Comparison of ENCODE assay signal across 13 mouse cellular contexts in the genomic region with DNA sequence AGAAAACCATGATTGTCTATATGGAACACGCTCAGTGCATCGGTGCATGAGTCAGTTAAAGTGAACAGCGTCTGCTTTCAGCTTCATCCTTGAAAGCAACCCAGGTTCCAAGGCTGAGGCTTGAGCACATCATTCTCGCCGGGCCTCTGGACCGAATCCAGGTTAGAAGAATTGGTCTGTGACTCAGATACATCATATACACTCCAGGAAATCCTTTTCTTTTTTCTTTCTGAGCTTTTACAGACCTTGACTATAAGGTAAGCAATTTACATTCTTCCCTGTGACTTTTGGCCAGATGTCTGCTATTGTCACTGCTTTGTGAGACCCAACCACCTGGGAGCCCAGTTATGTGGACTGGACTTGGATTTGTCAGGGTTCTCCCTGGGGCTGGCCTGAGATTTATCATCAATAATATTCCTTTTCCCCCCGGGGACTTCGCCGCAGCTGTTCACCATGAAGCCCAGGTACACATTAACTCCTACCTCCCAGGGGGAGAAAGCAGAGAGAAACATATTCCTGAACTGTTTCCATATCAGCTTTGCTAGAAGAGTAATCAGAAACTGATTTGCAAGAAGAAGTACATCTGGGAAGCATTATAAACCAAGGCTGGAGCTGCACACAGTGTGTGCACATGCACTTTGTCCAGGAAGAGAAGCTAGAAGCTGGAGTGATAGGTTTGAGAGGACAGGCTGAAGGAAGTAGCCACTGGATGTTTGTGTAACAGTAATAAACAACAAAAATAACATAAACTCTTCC. TPM values are rescaled to one million over a fixed set of nuclear protein-coding genes. Genes with fewer than 3 reads are reported as not detected.
A peak's percentile ranks its signal among the peaks of the same experiment; 100 is the strongest.
DNase-seq lines count a peak whose midpoint lies in the region; ATAC-seq and TF ChIP-seq lines count a peak whose summit lies in the region.
"Had no signal": no experiment of that assay in that cellular context is flagged by ENCODE, and none has a peak within 500 bp of the region (broad histone marks: within the 10 kb centered on the region; RNA-seq: fewer than 3 reads in every experiment).

No protein-coding gene starts in this region.

- no peaks in the 10 kb centered on the region for H3K27me3 ChIP-seq in heart, adult 2 months (ENCODE audit: control insufficient read depth, insufficient read depth, low read length)
- no peaks in the 10 kb centered on the region for H3K27me3 ChIP-seq in heart, embryonic 10.5 days (ENCODE audit: insufficient read depth, poor library complexity, severe bottlenecking)
- H3K27me3 ChIP-seq in neural tube, embryonic 13.5 days, result no peaks in the 10 kb centered on the region
- H3K27me3 ChIP-seq in neural tube, embryonic 15.5 days (replicated peaks), result no peaks in the 10 kb centered on the region
- no peaks in the 10 kb centered on the region for H3K27me3 ChIP-seq in stomach, postnatal 0 days (ENCODE audit: control insufficient read depth, insufficient read depth, low read length)
- H3K27me3 ChIP-seq: midbrain, embryonic 12.5 days had no signal

- no peaks in the 10 kb centered on the region for H3K79me2 ChIP-seq in heart, adult 2 months (replicated peaks; ENCODE audit: control insufficient read depth, insufficient read depth, low read length)

- intact Hi-C loops in heart, adult 2 months (cut with DNase I), result no loop called here

- no peak for ATAC-seq in neural tube, embryonic 13.5 days (ENCODE audit: low read depth)
- no peak for ATAC-seq in neural tube, embryonic 15.5 days (ENCODE audit: low FRiP score)
- ATAC-seq in stomach, postnatal 0 days (ENCODE audit: low FRiP score, low TSS enrichment), result peak; percentile 48; the same call in 1 of the 2 replicates

- peaks cover 6% of the 10 kb centered on the region for H3K4me1 ChIP-seq in heart, adult 2 months (ENCODE audit: control insufficient read depth, insufficient read depth, low read length)
- H3K4me1 ChIP-seq in heart, embryonic 10.5 days, result peaks cover 20% of the 10 kb centered on the region
- peaks cover 21% of the 10 kb centered on the region for H3K4me1 ChIP-seq in neural tube, embryonic 13.5 days (replicated peaks)
- H3K4me1 ChIP-seq in neural tube, embryonic 15.5 days, result no peaks in the 10 kb centered on the region
- H3K4me1 ChIP-seq in stomach, postnatal 0 days (replicated peaks; ENCODE audit: control insufficient read depth, insufficient read depth), result peaks cover 4% of the 10 kb centered on the region; the same call in 1 of the 2 replicates
- H3K4me1 ChIP-seq: midbrain, embryonic 12.5 days had no signal

- H3K36me3 ChIP-seq in heart, adult 2 months (ENCODE audit: control insufficient read depth, insufficient read depth, low read length), result peaks cover 2% of the 10 kb centered on the region; the same call in 1 of the 2 replicates
- no peaks in the 10 kb centered on the region for H3K36me3 ChIP-seq in heart, embryonic 10.5 days
- no peaks in the 10 kb centered on the region for H3K36me3 ChIP-seq in neural tube, embryonic 13.5 days
- H3K36me3 ChIP-seq in neural tube, embryonic 15.5 days, result no peaks in the 10 kb centered on the region
- H3K36me3 ChIP-seq in stomach, postnatal 0 days (ENCODE audit: control insufficient read depth, insufficient read depth, low read length), result no peaks in the 10 kb centered on the region
- H3K36me3 ChIP-seq: midbrain, embryonic 12.5 days had no signal

- no peaks in the 10 kb centered on the region for H3K9me3 ChIP-seq in heart, embryonic 10.5 days
- no peaks in the 10 kb centered on the region for H3K9me3 ChIP-seq in neural tube, embryonic 13.5 days
- H3K9me3 ChIP-seq in neural tube, embryonic 15.5 days (replicated peaks), result no peaks in the 10 kb centered on the region
- no peaks in the 10 kb centered on the region for H3K9me3 ChIP-seq in stomach, postnatal 0 days (ENCODE audit: control insufficient read depth, low read length)
- H3K9me3 ChIP-seq: midbrain, embryonic 12.5 days had no signal

- WGBS in heart, adult 2 months, result 66% methylated on average over 9 of the region's 9 CpGs
- WGBS in heart, embryonic 10.5 days, result 83% methylated on average over 9 of the region's 9 CpGs
- WGBS in neural tube, embryonic 13.5 days, result 78% methylated on average over 9 of the region's 9 CpGs
- WGBS in neural tube, embryonic 15.5 days, result 73% methylated on average over 9 of the region's 9 CpGs
- WGBS in stomach, postnatal 0 days, result 28% methylated on average over 9 of the region's 9 CpGs

- TF ChIP-seq EP300 in heart, adult 2 months (IDR thresholded peaks at IDR 0.05; ENCODE audit: insufficient read depth, low read depth, low read length), result no peak
- TF ChIP-seq EP300 in stomach, postnatal 0 days (optimal IDR thresholded peaks at IDR 0.05), result no peak

- TF ChIP-seq CTCF in heart, adult 2 months (IDR thresholded peaks at IDR 0.05), result no peak
- no peak for TF ChIP-seq CTCF in stomach, postnatal 0 days (IDR thresholded peaks at IDR 0.05; ENCODE audit: low read depth)

- peak overlapping the region; percentile 44; the same call in 1 of the 2 replicates for H3K27ac ChIP-seq in heart, adult 2 months
- no peak overlapping the region for H3K27ac ChIP-seq in heart, embryonic 10.5 days
- H3K27ac ChIP-seq in neural tube, embryonic 13.5 days (replicated peaks), result peak overlapping the region; percentile 20; the same call in 1 of the 2 replicates
- no peak overlapping the region for H3K27ac ChIP-seq in neural tube, embryonic 15.5 days (replicated peaks)
- peak overlapping the region; percentile 70; the same call in 1 of the 2 replicates for H3K27ac ChIP-seq in stomach, postnatal 0 days (replicated peaks)
- H3K27ac ChIP-seq: midbrain, embryonic 12.5 days had no signal

- no peak overlapping the region for H3K4me2 ChIP-seq in neural tube, embryonic 13.5 days
- H3K4me2 ChIP-seq in neural tube, embryonic 15.5 days, result no peak overlapping the region
- H3K4me2 ChIP-seq in stomach, postnatal 0 days (replicated peaks; ENCODE audit: low read depth), result no peak overlapping the region; the same call in 1 of the 2 replicates
- H3K4me2 ChIP-seq: midbrain, embryonic 12.5 days had no signal

- DNase-seq in heart, adult 2 months, result no peak
- DNase-seq in heart, embryonic 10.5 days (ENCODE audit: low spot score), result no peak
- peak; percentile 41 for DNase-seq in heart, postnatal 4 days
- DNase-seq in stomach, postnatal 0 days (ENCODE audit: low spot score), result no peak
- DNase-seq in B cell, adult 2 months, result no peak
- DNase-seq in spleen, postnatal 4 days (ENCODE audit: low spot score in 2 of 2), result no peak
- DNase-seq: kidney, adult 18-20 months; thymus, adult 2 months had no signal

- H3K9ac ChIP-seq in heart, adult 2 months (ENCODE audit: low read depth, low read length), result no peak overlapping the region
- H3K9ac ChIP-seq in neural tube, embryonic 13.5 days, result no peak overlapping the region
- no peak overlapping the region for H3K9ac ChIP-seq in neural tube, embryonic 15.5 days (replicated peaks)
- no peak overlapping the region for H3K9ac ChIP-seq in stomach, postnatal 0 days (ENCODE audit: low read length)
- H3K9ac ChIP-seq: midbrain, embryonic 12.5 days had no signal

- TF ChIP-seq POLR2A in heart, adult 2 months (IDR thresholded peaks at IDR 0.05; ENCODE audit: insufficient read depth, low read depth, low read length), result no peak

- H3K4me3 ChIP-seq in heart, adult 2 months, result no peak overlapping the region
- no peak overlapping the region for H3K4me3 ChIP-seq in heart, embryonic 10.5 days
- no peak overlapping the region for H3K4me3 ChIP-seq in neural tube, embryonic 13.5 days
- H3K4me3 ChIP-seq in neural tube, embryonic 15.5 days (replicated peaks), result no peak overlapping the region
- H3K4me3 ChIP-seq in stomach, postnatal 0 days (ENCODE audit: low read depth, low read length), result no peak overlapping the region
- H3K4me3 ChIP-seq: midbrain, embryonic 12.5 days had no signal

RNA-seq across cellular contexts. Expression of a gene that starts 55.2 kb away (rescaled TPM):
- not detected for total RNA-seq in heart, adult 2 months (2021)
- polyA plus RNA-seq in heart, adult 2 months (2012; rRNA removed), result not detected in 2 replicates
- polyA plus RNA-seq in heart, embryonic 10.5 days (2016; fragmentation: Nextera tagmentation; extraction: Ambion mirVana), result not detected in 2 replicates
- not detected in 2 replicates for polyA plus RNA-seq in neural tube, embryonic 13.5 days (2015; fragmentation: Nextera tagmentation; extraction: Ambion mirVana)
- not detected in 2 replicates for polyA plus RNA-seq in neural tube, embryonic 15.5 days (2015; fragmentation: Nextera tagmentation; extraction: Ambion mirVana)
- total RNA-seq in heart, postnatal 4 days (2021), result not detected
- not detected in 2 replicates for polyA plus RNA-seq in stomach, postnatal 0 days (2015; fragmentation: Nextera tagmentation; extraction: Ambion mirVana)
- total RNA-seq: gastrocnemius, postnatal 25 days; left cerebral cortex, postnatal 25 days had no signal
- polyA plus RNA-seq: midbrain, embryonic 12.5 days; thymus, adult 2 months had no signal

Comparison
In these comparisons a context has a peak if more than half of its experiments do, and no peak if none do; other contexts are left out.
1. H3K27ac ChIP-seq: peak in heart, adult 2 months (single experiment), neural tube, embryonic 13.5 days (single experiment) and stomach, postnatal 0 days (single experiment); none in heart, embryonic 10.5 days (single experiment) and neural tube, embryonic 15.5 days (single experiment).